7 mouse cellular contexts compared by ENCODE assay signal in the genomic region with DNA sequence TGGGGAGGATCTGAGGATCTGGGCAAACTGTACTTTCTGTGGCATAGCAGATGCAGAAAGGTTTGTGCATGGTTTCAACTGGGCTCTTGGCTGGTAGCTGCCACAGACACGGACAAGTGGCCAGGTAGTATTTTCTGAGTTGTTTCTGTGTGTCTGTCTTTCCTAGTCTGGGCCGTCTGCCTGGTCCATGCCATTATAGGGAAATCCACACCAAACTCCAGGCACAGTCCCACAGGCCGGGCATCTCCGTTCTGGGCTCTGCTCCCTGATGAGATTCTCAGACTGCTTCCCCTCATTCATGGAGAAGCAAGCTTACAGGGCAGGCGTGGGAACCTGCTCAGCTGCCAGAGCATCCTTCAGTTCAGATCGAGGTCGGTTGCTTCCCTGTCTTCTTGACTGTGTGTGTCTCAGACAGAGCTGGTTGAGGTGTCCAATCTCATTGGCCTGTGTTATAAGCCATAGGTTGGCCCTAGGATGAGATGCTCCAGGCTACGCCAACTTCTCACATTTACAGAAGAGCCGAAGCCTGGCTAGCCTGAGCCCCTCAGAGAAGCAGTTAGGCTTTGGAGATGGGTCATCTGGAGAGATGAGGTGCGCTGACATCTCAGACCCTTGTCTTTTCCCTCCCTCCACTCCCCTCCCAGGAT. TPM values are rescaled to one million over a fixed set of nuclear protein-coding genes. Genes with fewer than 3 reads are reported as not detected.
DNase-seq lines count a peak whose midpoint lies in the region; ATAC-seq and TF ChIP-seq lines count a peak whose summit lies in the region.

A gene (plus strand): TSS at position 51 of the 647 bp plus-strand sequence.

- peak within 1 kb of the TSS; percentile 84 for H3K9ac ChIP-seq in embryonic facial prominence, embryonic 14.5 days (ENCODE audit: low read depth, low read length)
- H3K9ac ChIP-seq in heart, postnatal 0 days (replicated peaks; ENCODE audit: low read depth, low read length), result peak within 1 kb of the TSS; percentile 61
- peak within 1 kb of the TSS; percentile 73 for H3K9ac ChIP-seq in limb, embryonic 12.5 days (replicated peaks)

- peaks cover 13% of the 10 kb centered on the region for H3K4me1 ChIP-seq in megakaryocyte, embryonic 14.5 days
- peaks cover 24% of the 10 kb centered on the region for H3K4me1 ChIP-seq in embryonic facial prominence, embryonic 14.5 days (ENCODE audit: control insufficient read depth, insufficient read depth, low read length)
- H3K4me1 ChIP-seq in heart, postnatal 0 days (ENCODE audit: control insufficient read depth, insufficient read depth), result peaks cover 22% of the 10 kb centered on the region
- H3K4me1 ChIP-seq in limb, embryonic 12.5 days (replicated peaks), result peaks cover 31% of the 10 kb centered on the region

- H3K27me3 ChIP-seq in megakaryocyte, embryonic 14.5 days (replicated peaks), result peaks cover 59% of the 10 kb centered on the region
- H3K27me3 ChIP-seq in embryonic facial prominence, embryonic 14.5 days (replicated peaks; ENCODE audit: control insufficient read depth, insufficient read depth, low read length), result no peaks in the 10 kb centered on the region
- no peaks in the 10 kb centered on the region for H3K27me3 ChIP-seq in heart, postnatal 0 days (ENCODE audit: control insufficient read depth, insufficient read depth, low read length)
- peaks cover 16% of the 10 kb centered on the region; the same call in 1 of the 2 replicates for H3K27me3 ChIP-seq in limb, embryonic 12.5 days

- ATAC-seq in megakaryocyte, adult 5-6 weeks (ENCODE audit: poor library complexity, severe bottlenecking), result no peak
- ATAC-seq in embryonic facial prominence, embryonic 14.5 days (ENCODE audit: low read depth), result peak; percentile 20
- 0 out of 2 replicates have a peak, but pooled peaks have one; percentile 4 for ATAC-seq in heart, postnatal 0 days (ENCODE audit: insufficient read depth, low read depth)
- peak; percentile 40; the same call in 1 of the 2 replicates for ATAC-seq in limb, embryonic 12.5 days (ENCODE audit: insufficient number of reproducible peaks, insufficient read depth, low FRiP score, low TSS enrichment, low read depth)

- H3K4me3 ChIP-seq in megakaryocyte, embryonic 14.5 days (replicated peaks), result peak within 1 kb of the TSS; percentile 89
- H3K4me3 ChIP-seq in embryonic facial prominence, embryonic 14.5 days (ENCODE audit: low read depth, low read length), result peak within 1 kb of the TSS; percentile 77
- peak within 1 kb of the TSS; percentile 79 for H3K4me3 ChIP-seq in heart, postnatal 0 days (ENCODE audit: low read depth, low read length)
- peak within 1 kb of the TSS; percentile 68 for H3K4me3 ChIP-seq in limb, embryonic 12.5 days (replicated peaks)

- DNase-seq in embryonic facial prominence, embryonic 14.5 days (ENCODE audit: low spot score), result peak; percentile 26
- no peak for DNase-seq in heart, postnatal 0 days (ENCODE audit: low spot score)
- DNase-seq in retina, postnatal 1 day, result peak; percentile 58
- DNase-seq in c-Kit-positive CD71-positive TER-119-positive erythroid progenitor cells, embryonic 14.5 days (ENCODE audit: low spot score), result no peak

- H3K27ac ChIP-seq in embryonic facial prominence, embryonic 14.5 days (replicated peaks; ENCODE audit: low read depth, low read length), result peak within 1 kb of the TSS; percentile 67
- H3K27ac ChIP-seq in heart, postnatal 0 days (ENCODE audit: low read depth), result no peak within 1 kb of the TSS
- H3K27ac ChIP-seq in limb, embryonic 12.5 days, result no peak within 1 kb of the TSS

- TF ChIP-seq EP300 in heart, postnatal 0 days (IDR thresholded peaks at IDR 0.05; ENCODE audit: low read depth), result no peak

- no peaks in the 10 kb centered on the region for H3K36me3 ChIP-seq in megakaryocyte, embryonic 14.5 days (replicated peaks; ENCODE audit: low read length)
- no peaks in the 10 kb centered on the region for H3K36me3 ChIP-seq in embryonic facial prominence, embryonic 14.5 days (ENCODE audit: control insufficient read depth, insufficient read depth, low read length)
- no peaks in the 10 kb centered on the region for H3K36me3 ChIP-seq in heart, postnatal 0 days (replicated peaks; ENCODE audit: control insufficient read depth, insufficient read depth, low read length)
- H3K36me3 ChIP-seq in limb, embryonic 12.5 days, result no peaks in the 10 kb centered on the region

- TF ChIP-seq CTCF in heart, postnatal 0 days (IDR thresholded peaks at IDR 0.05; ENCODE audit: low read depth), result no peak; the same call in 1 of the 2 replicates

- peak within 1 kb of the TSS; percentile 97 for H3K4me2 ChIP-seq in embryonic facial prominence, embryonic 14.5 days (ENCODE audit: low read depth, low read length)
- H3K4me2 ChIP-seq in heart, postnatal 0 days (ENCODE audit: low read depth, low read length), result peak within 1 kb of the TSS; percentile 91
- peak within 1 kb of the TSS; percentile 98 for H3K4me2 ChIP-seq in limb, embryonic 12.5 days

- WGBS in embryonic facial prominence, embryonic 14.5 days, result 45% methylated on average over 10 of the region's 10 CpGs
- WGBS in heart, postnatal 0 days, result 57% methylated on average over 10 of the region's 10 CpGs
- 49% methylated on average over 10 of the region's 10 CpGs for WGBS in limb, embryonic 12.5 days

- no peaks in the 10 kb centered on the region for H3K9me3 ChIP-seq in megakaryocyte, embryonic 14.5 days
- no peaks in the 10 kb centered on the region for H3K9me3 ChIP-seq in embryonic facial prominence, embryonic 14.5 days (ENCODE audit: control insufficient read depth, low read length)
- no peaks in the 10 kb centered on the region for H3K9me3 ChIP-seq in heart, postnatal 0 days (replicated peaks; ENCODE audit: control insufficient read depth, low read length)
- H3K9me3 ChIP-seq in limb, embryonic 12.5 days, result no peaks in the 10 kb centered on the region

RNA-seq across cellular contexts. Expression of the gene that starts here (rescaled TPM):
- 0.29 TPM in 1 of 2 replicates, not detected in the other for polyA plus RNA-seq in megakaryocyte, embryonic 14.5 days (2012; ENCODE audit: insufficient read depth, low replicate concordance)
- not detected in 2 replicates for total RNA-seq in megakaryocyte, adult 5-6 weeks (2015)
- not detected in 2 replicates for total RNA-seq in megakaryocyte, adult 5-6 weeks (2017)
- 107 and 120 TPM in 2 replicates for polyA plus RNA-seq in embryonic facial prominence, embryonic 14.5 days (2014; fragmentation: Nextera tagmentation; extraction: Ambion mirVana)
- 49.0 and 67.2 TPM in 2 replicates for total RNA-seq in heart, postnatal 0 days (2014; rRNA removed; ENCODE audit: low replicate concordance)
- polyA plus RNA-seq in heart, postnatal 0 days (2015; fragmentation: Nextera tagmentation; extraction: Ambion mirVana), result 18.9 and 19.8 TPM in 2 replicates
- polyA plus RNA-seq in limb, embryonic 12.5 days (2016; fragmentation: Nextera tagmentation; extraction: Ambion mirVana), result 52.7 and 56.6 TPM in 2 replicates

Comparison
In these comparisons a context has a peak if more than half of its experiments do, and no peak if none do; other contexts are left out.
1. RNA of the gene that starts here (total RNA-seq): 49.0 to 67.2 TPM in heart, postnatal 0 days; not detected in megakaryocyte, adult 5-6 weeks; every median in the first group is over 10 times any median in the second.
2. RNA of the gene that starts here (polyA plus RNA-seq): 107 to 120 TPM in embryonic facial prominence, embryonic 14.5 days, 52.7 to 56.6 TPM in limb, embryonic 12.5 days and 18.9 to 19.8 TPM in heart, postnatal 0 days; 0.29 TPM in megakaryocyte, embryonic 14.5 days; every median in the first group is over 10 times any median in the second.
3. DNase-seq: peak in embryonic facial prominence, embryonic 14.5 days (single experiment) and retina, postnatal 1 day (single experiment); none in heart, postnatal 0 days (single experiment) and c-Kit-positive CD71-positive TER-119-positive erythroid progenitor cells, embryonic 14.5 days (single experiment).
4. Peak in every context shown above with its lines, with median percentiles within 50 percentile points of each other: H3K4me3 ChIP-seq, H3K4me2 ChIP-seq and H3K9ac ChIP-seq.